Mouse (Mus musculus): ENCODE measurements around the gene Ksr2.

Ksr2 gene

GRCm38 (mm10) chr5:117810930-117811329, 397.1 kb downstream of the Ksr2 start:
- DNase-seq = no peak

GRCm38 (mm10) chr5:117818800-117819199, 405.0 kb downstream of the Ksr2 start:
- DNase-seq = no peak

- no peak for DNase-seq
Measured at GRCm38 (mm10) chr5:117820445-117820844, 406.6 kb downstream of the Ksr2 start.

- no peak for DNase-seq
Measured at GRCm38 (mm10) chr5:117823811-117824210, 410.0 kb downstream of the Ksr2 start.

- no peak for DNase-seq
Measured at GRCm38 (mm10) chr5:117824486-117824885, 410.7 kb downstream of the Ksr2 start.

Data from lung, postnatal 10 days (tissue).